Mouse (Mus musculus): Measurements from ENCODE around the gene Elavl3.
"Not testable (repeated sequence)": the region's sequence is repeated elsewhere in the genome, so short reads cannot be mapped to it uniquely, and the experiment has no call there.

Elavl3 gene

GRCm38 (mm10) chr9:22051958-22052254 lies at the start of gene Elavl3:
Elavl3 (minus strand) TSS chr9:22052023.
- DNase-seq (ENCODE audit: low spot score in 2 of 2): no peak

- no peak for DNase-seq (ENCODE audit: low spot score in 2 of 2)
Observed at GRCm38 (mm10) chr9:22099922-22100321, 48.1 kb upstream of the Elavl3 start.

GRCm38 (mm10) chr9:22098993-22099696 lies 47.3 kb upstream of the Elavl3 start, which contains the start of gene Cnn1:
Cnn1 (plus strand) TSS chr9:22099216.
- DNase-seq (ENCODE audit: low spot score in 2 of 2): no peak

GRCm38 (mm10) chr9:22095854-22096307 lies 44.1 kb upstream of the Elavl3 start:
- DNase-seq (ENCODE audit: low spot score in 2 of 2): peak; percentile 80 to 83

- no peak for DNase-seq (ENCODE audit: low spot score in 2 of 2)
Observed at GRCm38 (mm10) chr9:22092746-22093145, 40.9 kb upstream of the Elavl3 start.

- no peak for DNase-seq (ENCODE audit: low spot score in 2 of 2)
Observed at GRCm38 (mm10) chr9:22089986-22090385, 38.2 kb upstream of the Elavl3 start.

- no peak for DNase-seq (ENCODE audit: low spot score in 2 of 2)
Observed at GRCm38 (mm10) chr9:22089281-22089680, 37.5 kb upstream of the Elavl3 start.

- no peak for DNase-seq (ENCODE audit: low spot score in 2 of 2)
Observed at GRCm38 (mm10) chr9:22087034-22087618, 35.3 kb upstream of the Elavl3 start.

GRCm38 (mm10) chr9:22086012-22086411 lies 34.2 kb upstream of the Elavl3 start:
- DNase-seq (ENCODE audit: low spot score in 2 of 2): no peak

- peak; percentile 92 to 94 for DNase-seq (ENCODE audit: low spot score in 2 of 2)
Observed at GRCm38 (mm10) chr9:22085022-22085834, 33.4 kb upstream of the Elavl3 start, which contains the start of gene Ecsit. Ecsit (minus strand) TSS chr9:22085438.

- no peak for DNase-seq (ENCODE audit: low spot score in 2 of 2)
Observed at GRCm38 (mm10) chr9:22084667-22085021, 32.8 kb upstream of the Elavl3 start.

- DNase-seq (ENCODE audit: low spot score in 2 of 2): no peak
Observed at GRCm38 (mm10) chr9:22076223-22076622, 24.4 kb upstream of the Elavl3 start.

GRCm38 (mm10) chr9:22075778-22076177 lies 24.0 kb upstream of the Elavl3 start:
- not testable (repeated sequence) for DNase-seq (ENCODE audit: low spot score in 2 of 2)

- DNase-seq (ENCODE audit: low spot score in 2 of 2): no peak
Observed at GRCm38 (mm10) chr9:22072276-22072675, 20.5 kb upstream of the Elavl3 start.

GRCm38 (mm10) chr9:22070791-22071573 lies 19.2 kb upstream of the Elavl3 start, which contains the start of the genes Gm49318 and Zfp653:
Gm49318 (minus strand) TSS chr9:22071259.
Zfp653 (minus strand) TSS chr9:22071376.
- peak; percentile 96 to 97 for DNase-seq (ENCODE audit: low spot score in 2 of 2)

GRCm38 (mm10) chr9:22069881-22070553 lies 18.2 kb upstream of the Elavl3 start:
- no peak for DNase-seq (ENCODE audit: low spot score in 2 of 2)

- no peak for DNase-seq (ENCODE audit: low spot score in 2 of 2)
Observed at GRCm38 (mm10) chr9:22067195-22067594, 15.4 kb upstream of the Elavl3 start.

GRCm38 (mm10) chr9:22066433-22066832 lies 14.6 kb upstream of the Elavl3 start:
- DNase-seq (ENCODE audit: low spot score in 2 of 2): peak; percentile 50 to 61

- no peak for DNase-seq (ENCODE audit: low spot score in 2 of 2)
Observed at GRCm38 (mm10) chr9:22065642-22066041, 13.8 kb upstream of the Elavl3 start.

- no peak for DNase-seq (ENCODE audit: low spot score in 2 of 2)
Observed at GRCm38 (mm10) chr9:22064341-22064740, 12.5 kb upstream of the Elavl3 start.

- DNase-seq (ENCODE audit: low spot score in 2 of 2): no peak
Observed at GRCm38 (mm10) chr9:22061339-22061738, 9.5 kb upstream of the Elavl3 start.

Data from spleen, postnatal 36 days (tissue).